Mouse (Mus musculus) heart, adult 11 months (tissue): ENCODE measurements at regions not wholly inside any gene's neighbourhood (a gene's known extent, or its start where the extent isn't known, plus 50 kb on each side); places are given as distances from the start of the nearest gene placed in this dataset.

Source experiments
- DNase-seq: peaks from one replicate; pipeline ENCODE4 v3.0.0; 2022

DNA sequence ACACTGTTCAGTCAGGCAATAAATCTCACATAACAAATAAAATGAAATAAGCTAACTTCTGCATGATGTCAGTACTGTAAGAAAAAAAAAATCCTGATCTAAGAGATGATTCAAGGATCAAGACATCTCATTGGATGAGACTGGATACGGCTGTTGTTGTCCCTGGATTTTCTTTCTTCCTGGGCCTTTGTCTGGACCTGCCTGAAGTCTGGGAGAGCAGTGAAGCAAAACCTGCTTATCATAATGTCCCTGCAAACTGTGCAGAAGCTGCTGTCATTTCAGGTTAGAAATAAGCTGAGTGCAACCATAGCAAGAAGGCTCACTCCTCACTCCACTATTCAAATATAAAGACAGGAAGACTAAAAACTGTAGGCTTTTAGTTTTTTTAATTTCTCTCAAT, 178.0 kb upstream of the Steap4 start:
- DNase-seq = no peak

DNA sequence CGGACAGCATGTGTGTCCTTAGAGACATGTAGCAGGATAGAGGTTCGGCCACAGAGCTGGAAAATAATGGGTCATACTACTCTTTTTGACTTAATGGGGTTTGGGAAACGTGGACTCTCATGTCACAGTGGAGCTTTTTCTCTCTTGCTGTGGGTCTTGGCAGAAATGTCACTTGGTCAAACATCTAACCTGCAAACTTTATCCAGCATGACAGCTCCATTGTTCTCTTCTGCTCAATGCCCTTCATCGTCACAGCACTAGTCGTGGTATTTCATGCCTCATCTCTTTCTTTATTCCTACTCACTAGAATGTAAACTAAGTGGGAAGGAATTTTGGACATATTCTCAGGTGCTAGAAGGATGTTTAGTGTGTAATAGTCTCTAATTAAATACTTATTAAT, 171.9 kb upstream of the Steap4 start:
- DNase-seq = no peak

DNA sequence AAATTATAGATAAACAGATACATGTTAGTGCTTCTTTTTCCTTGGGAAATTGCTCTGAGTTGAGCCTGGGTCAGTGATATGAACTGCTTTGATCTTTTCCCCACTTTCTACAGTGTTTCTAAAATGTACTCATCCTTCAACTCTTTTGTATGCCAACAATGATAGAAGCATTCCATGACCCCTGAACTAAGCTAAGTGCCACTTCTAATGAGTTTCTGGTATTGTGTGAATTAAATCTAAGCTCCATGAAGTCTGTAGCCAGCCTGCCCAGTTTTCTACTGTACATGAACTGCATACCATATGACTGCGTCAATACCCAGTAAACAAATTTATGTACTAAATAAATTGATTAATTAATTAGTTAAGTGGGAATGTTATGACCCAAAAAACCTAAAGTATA, 171.1 kb upstream of the Steap4 start:
- no peak for DNase-seq

DNA sequence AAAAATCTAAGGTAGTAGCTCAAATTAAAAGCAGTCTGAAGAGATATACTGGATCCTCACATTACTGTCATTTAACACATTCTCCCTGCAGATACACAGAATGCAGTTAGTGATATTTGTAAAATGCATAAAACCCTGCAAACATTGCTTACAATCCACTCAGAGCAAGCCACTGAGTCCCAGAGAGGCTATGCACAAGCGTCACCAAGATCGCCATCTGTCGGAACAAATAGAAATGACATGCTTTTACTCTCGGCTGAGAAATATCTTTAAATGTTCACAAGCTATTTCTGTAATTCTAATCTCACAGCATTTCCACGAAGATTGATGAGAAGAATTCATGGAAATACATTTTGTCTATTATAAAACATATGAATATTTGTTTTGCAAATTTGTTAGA, 139.7 kb upstream of the Steap4 start:
- DNase-seq = no peak

DNA sequence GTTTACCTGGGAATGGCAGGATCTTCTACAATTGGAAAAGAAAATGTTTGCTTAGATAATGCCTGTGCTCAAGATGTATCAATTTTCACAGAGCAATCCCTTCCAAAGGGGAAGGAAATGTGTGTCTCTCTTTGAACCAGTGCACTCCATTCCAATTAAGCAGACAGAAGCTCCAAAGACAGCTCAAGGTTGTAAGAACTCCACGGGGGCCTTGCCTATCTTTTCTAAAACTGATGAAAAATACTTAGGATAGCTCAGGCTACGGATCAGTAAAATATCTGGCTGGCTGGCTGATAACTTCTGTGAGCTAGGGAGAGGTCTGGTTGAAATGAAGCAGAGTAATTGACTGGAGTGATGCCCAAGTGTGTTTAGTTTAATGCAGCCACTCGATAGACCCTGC, 138.6 kb upstream of the Steap4 start:
- DNase-seq = no peak

DNA sequence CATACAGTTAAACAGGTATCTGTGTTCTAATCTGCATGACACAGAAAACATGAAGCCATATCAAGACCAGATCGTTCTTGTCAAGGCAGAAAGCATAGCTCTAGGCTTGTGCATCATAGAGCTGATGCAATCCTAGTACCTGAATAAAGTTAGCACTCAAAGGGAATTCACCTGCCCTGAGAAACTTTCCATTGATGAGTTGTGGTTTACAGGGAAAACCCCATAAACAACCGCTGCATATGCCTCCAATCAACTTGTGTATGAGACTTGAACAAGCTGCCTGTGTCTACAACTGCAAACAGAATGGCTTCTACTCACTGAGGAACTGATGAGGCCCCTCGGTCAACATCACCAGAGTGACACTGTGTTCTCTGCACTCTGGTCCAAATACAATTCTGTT, 130.6 kb upstream of the Steap4 start:
- DNase-seq = no peak

DNA sequence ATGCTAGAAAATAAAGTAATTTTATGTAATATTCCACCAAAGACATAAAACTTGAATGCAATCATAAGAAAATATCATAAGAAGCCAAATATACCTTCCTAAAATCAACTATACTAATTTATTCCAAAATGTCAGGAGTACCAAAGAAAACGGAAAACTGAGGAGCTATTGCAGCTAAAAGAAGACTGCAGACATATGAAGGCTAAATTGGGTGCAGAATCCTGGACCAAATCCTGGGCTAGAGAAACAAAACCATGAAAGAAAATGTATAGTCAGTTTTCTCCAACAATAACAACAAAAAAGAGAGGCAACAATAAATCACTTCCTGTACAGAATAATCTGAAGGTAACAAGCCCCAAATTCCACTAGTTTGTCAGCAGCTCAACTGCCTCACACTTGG, 126.4 kb upstream of the Steap4 start:
- DNase-seq = no peak

DNA sequence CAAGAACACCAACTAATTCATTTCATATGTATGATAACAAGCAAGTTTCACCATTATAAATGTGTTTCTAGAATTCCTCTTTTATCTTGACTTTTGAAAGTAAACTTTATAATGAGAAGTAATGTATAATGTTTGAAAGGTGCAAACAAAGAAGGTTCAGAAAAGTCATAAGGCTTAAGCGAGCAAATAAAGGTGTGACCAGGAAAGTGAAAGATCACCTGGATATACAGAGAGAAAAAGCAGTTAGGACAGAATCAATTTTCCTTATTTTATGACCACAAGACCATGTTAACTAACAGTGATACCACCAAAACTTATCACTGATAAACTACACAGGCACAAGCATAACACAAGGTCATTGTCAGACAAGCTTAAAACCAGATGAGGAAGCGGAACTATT, 97.2 kb upstream of the Steap4 start:
- DNase-seq = no peak

DNA sequence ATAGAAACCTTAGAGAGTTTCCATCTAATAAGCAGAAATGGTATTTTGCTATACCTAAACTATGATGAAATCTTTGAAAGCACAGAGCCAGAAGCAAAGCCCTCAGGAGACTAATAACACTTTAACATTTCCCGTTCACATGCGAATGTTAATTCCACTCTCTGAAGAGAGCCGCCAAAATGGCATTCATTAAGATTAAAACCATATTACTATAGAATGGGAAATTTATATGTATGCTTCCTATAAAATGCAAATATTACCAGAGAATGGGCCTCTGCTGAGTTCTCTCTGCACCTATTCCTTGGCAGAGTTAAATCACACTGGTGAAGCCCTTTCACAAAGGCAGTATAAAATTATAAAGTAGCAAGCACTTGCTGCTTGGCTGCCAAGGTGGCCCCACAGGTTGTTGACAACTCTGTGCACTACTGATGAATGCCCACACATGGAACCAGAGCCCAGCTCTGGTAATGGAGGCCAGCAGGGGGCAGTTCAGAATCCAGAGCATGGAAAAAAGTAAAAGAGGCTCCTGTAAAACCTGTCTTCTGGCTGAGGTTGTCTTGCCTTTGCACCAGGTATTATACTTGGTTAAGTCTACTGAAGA, 94.1 kb upstream of the Steap4 start:
- DNase-seq = no peak

DNA sequence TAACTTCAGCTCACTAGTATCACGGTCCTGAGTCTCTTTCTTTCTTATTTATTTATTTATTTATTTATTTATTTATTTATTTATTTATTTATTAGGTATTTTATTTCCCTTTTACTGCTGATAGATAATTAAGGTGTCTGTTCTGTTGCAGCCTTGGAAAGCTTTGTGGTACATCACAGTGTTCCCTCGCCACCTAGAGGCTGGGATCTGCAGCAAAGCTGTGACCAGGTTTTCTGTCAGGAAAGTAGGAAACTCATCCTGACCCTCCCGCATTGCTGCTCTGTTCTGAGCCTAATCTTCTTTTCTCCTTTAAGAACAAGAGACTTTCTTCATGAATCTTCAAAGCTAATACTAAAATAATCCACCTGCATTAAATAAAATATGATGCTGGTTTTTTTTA, 60.7 kb upstream of the Steap4 start:
- no peak for DNase-seq
